In genomic region chr12:80014598-80014983, GRCm38 (mm10) we compare ENCODE assay signal across 8 mouse cellular contexts.
DNase-seq lines count a peak whose midpoint lies in the region; ATAC-seq and TF ChIP-seq lines count a peak whose summit lies in the region.

No protein-coding gene starts in this region.

- no peak for DNase-seq in heart, adult 2 months
- DNase-seq in heart, adult 8-10 months (ENCODE audit: low spot score), result no peak
- no peak for DNase-seq in midbrain, embryonic 11.5 days (ENCODE audit: low spot score, missing footprints)
- no peak for DNase-seq in retina, postnatal 1 day
- DNase-seq in thymus, adult 2 months, result no peak
- no peak for DNase-seq in right cerebral cortex, adult 2 months (ENCODE audit: low spot score in 2 of 2)

- H3K4me1 ChIP-seq in heart, adult 2 months (ENCODE audit: control insufficient read depth, insufficient read depth, low read length), result peaks cover 19% of the 10 kb centered on the region
- peaks cover 11% of the 10 kb centered on the region for H3K4me1 ChIP-seq in hindbrain, embryonic 16.5 days (ENCODE audit: control insufficient read depth, insufficient read depth, low read depth, low read length)
- H3K4me1 ChIP-seq in midbrain, embryonic 11.5 days (ENCODE audit: control insufficient read depth, insufficient read depth, low read length), result peaks cover 10% of the 10 kb centered on the region
- peaks cover 14% of the 10 kb centered on the region for H3K4me1 ChIP-seq in thymus, adult 2 months (replicated peaks; ENCODE audit: control insufficient read depth, insufficient read depth, low read length)

- no peak for TF ChIP-seq POLR2A in heart, adult 2 months (IDR thresholded peaks at IDR 0.05; ENCODE audit: insufficient read depth, low read depth, low read length)
- no peak for TF ChIP-seq POLR2A in thymus, adult 2 months (IDR thresholded peaks at IDR 0.05; ENCODE audit: control insufficient read depth, extremely low read depth, insufficient read depth, low read length, poor library complexity)

- H3K4me3 ChIP-seq in heart, adult 2 months, result peak overlapping the region; percentile 34; the same call in 1 of the 2 replicates
- peak overlapping the region; percentile 22; the same call in 1 of the 2 replicates for H3K4me3 ChIP-seq in hindbrain, embryonic 16.5 days (ENCODE audit: low read length)
- no peak overlapping the region for H3K4me3 ChIP-seq in midbrain, embryonic 11.5 days (ENCODE audit: low read depth, low read length)
- H3K4me3 ChIP-seq in thymus, adult 2 months (ENCODE audit: control insufficient read depth, insufficient read depth, low read length), result no peak overlapping the region; the same call in 1 of the 2 replicates

- no peaks in the 10 kb centered on the region for H3K79me2 ChIP-seq in heart, adult 2 months (replicated peaks; ENCODE audit: control insufficient read depth, insufficient read depth, low read length)

- H3K27me3 ChIP-seq in heart, adult 2 months (ENCODE audit: control insufficient read depth, insufficient read depth, low read length), result no peaks in the 10 kb centered on the region
- no peaks in the 10 kb centered on the region for H3K27me3 ChIP-seq in hindbrain, embryonic 16.5 days (replicated peaks; ENCODE audit: control insufficient read depth, insufficient read depth, low read length)
- H3K27me3 ChIP-seq in midbrain, embryonic 11.5 days (ENCODE audit: control insufficient read depth, insufficient read depth, low read length), result no peaks in the 10 kb centered on the region
- no peaks in the 10 kb centered on the region for H3K27me3 ChIP-seq in thymus, adult 2 months (ENCODE audit: control insufficient read depth, insufficient read depth, low read length)

- ATAC-seq in common myeloid progenitor, adult 5-6 weeks (replicated peaks; ENCODE audit: low read depth, poor library complexity, severe bottlenecking), result peak; percentile 40; the same call in 1 of the 2 replicates
- peak; percentile 7; the same call in 1 of the 2 replicates for ATAC-seq in hindbrain, embryonic 16.5 days
- no peak for ATAC-seq in midbrain, embryonic 11.5 days (ENCODE audit: low FRiP score)

- intact Hi-C loops in heart, adult 2 months (cut with DNase I), result no loop called here

- H3K27ac ChIP-seq in heart, adult 2 months, result peak overlapping the region; percentile 50; the same call in 1 of the 2 replicates
- H3K27ac ChIP-seq in hindbrain, embryonic 16.5 days (ENCODE audit: low read depth, low read length), result peak overlapping the region; percentile 86
- H3K27ac ChIP-seq in midbrain, embryonic 11.5 days (ENCODE audit: low read depth, low read length), result peak overlapping the region; percentile 27; the same call in 1 of the 2 replicates
- no peak overlapping the region for H3K27ac ChIP-seq in thymus, adult 2 months (ENCODE audit: control insufficient read depth, insufficient read depth, low read length)

- H3K36me3 ChIP-seq in heart, adult 2 months (ENCODE audit: control insufficient read depth, insufficient read depth, low read length), result peaks cover 3% of the 10 kb centered on the region; the same call in 1 of the 2 replicates
- no peaks in the 10 kb centered on the region for H3K36me3 ChIP-seq in hindbrain, embryonic 16.5 days (ENCODE audit: control insufficient read depth, insufficient read depth, low read length)
- H3K36me3 ChIP-seq in midbrain, embryonic 11.5 days (ENCODE audit: control insufficient read depth, insufficient read depth, low read length), result no peaks in the 10 kb centered on the region
- no peaks in the 10 kb centered on the region for H3K36me3 ChIP-seq in thymus, adult 2 months (ENCODE audit: control insufficient read depth, insufficient read depth, low read length)

- 48% methylated on average over 7 of the region's 7 CpGs for WGBS in heart, adult 2 months
- WGBS in hindbrain, embryonic 16.5 days, result 52% methylated on average over 7 of the region's 7 CpGs
- 67% methylated on average over 7 of the region's 7 CpGs for WGBS in midbrain, embryonic 11.5 days
- WGBS in thymus, adult 2 months, result 9% methylated on average over 7 of the region's 7 CpGs

- H3K9me3 ChIP-seq in hindbrain, embryonic 16.5 days (ENCODE audit: control insufficient read depth, low read length), result no peaks in the 10 kb centered on the region
- H3K9me3 ChIP-seq in midbrain, embryonic 11.5 days (ENCODE audit: control insufficient read depth, low read length), result no peaks in the 10 kb centered on the region

- peak overlapping the region; percentile 55 for H3K4me2 ChIP-seq in hindbrain, embryonic 16.5 days (ENCODE audit: low read length)
- H3K4me2 ChIP-seq in midbrain, embryonic 11.5 days, result no peak overlapping the region; the same call in 1 of the 2 replicates

- no peak for TF ChIP-seq CTCF in heart, adult 2 months (IDR thresholded peaks at IDR 0.05)
- no peak for TF ChIP-seq CTCF in thymus, adult 2 months (IDR thresholded peaks at IDR 0.05; ENCODE audit: borderline replicate concordance, control insufficient read depth, extremely low read depth, insufficient read depth, low read length, poor library complexity)

- no peak for TF ChIP-seq EP300 in heart, adult 2 months (IDR thresholded peaks at IDR 0.05; ENCODE audit: insufficient read depth, low read depth, low read length)

- H3K9ac ChIP-seq in heart, adult 2 months (ENCODE audit: low read depth, low read length), result peak overlapping the region; percentile 32
- peak overlapping the region; percentile 46 for H3K9ac ChIP-seq in hindbrain, embryonic 16.5 days (ENCODE audit: low read depth, low read length)
- H3K9ac ChIP-seq in midbrain, embryonic 11.5 days (ENCODE audit: low read length), result no peak overlapping the region

Comparison
In these comparisons a context has a peak if more than half of its experiments do, and no peak if none do; other contexts are left out.
1. H3K4me3 ChIP-seq: peak in heart, adult 2 months (single experiment) and hindbrain, embryonic 16.5 days (single experiment); none in midbrain, embryonic 11.5 days (single experiment) and thymus, adult 2 months (single experiment).